21 mouse cellular contexts compared by ENCODE assay signal in the genomic region with DNA sequence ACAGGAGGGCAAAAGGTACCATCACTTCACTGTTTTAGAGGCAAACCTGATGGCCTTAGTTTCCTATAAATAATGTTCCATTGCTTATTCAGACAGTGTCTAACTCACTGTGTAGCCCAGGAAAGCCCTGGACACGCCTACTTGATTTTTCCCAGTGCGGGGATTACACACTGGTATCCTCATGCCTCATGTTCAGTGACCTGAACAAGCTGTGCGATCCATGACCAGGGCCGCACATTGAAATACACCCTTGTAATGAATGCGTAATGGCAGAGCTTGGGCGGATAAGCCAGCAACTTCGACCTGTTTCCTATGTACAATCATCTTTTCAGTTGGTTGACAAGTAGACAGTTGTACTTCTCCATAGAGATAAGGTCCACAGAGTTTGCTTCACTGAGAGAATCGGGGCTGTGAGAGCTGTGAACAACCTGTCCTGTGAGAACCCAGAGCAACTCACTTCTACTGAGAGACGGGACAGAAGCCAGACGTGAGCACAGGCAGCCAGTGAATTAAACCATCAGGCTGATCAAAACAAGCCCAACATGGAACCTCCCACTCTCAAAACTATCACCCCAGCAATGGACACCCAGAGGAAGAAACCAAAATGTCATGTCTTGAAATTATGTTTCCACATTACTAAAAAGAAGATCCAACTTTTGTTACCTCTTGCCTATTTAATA.
A peak's percentile ranks its signal among the peaks of the same experiment; 100 is the strongest.
DNase-seq lines count a peak whose midpoint lies in the region.
"Had no signal": no experiment of that assay in that cellular context is flagged by ENCODE, and none has a peak within 500 bp of the region (broad histone marks: within the 10 kb centered on the region; RNA-seq: fewer than 3 reads in every experiment).

No protein-coding gene starts in this region.

- DNase-seq in layer of hippocampus, adult 9-10 months (ENCODE audit: low spot score), result peak; percentile 29
- no peak for DNase-seq in layer of hippocampus, postnatal 10 days (ENCODE audit: low spot score in 2 of 2)
- peak; percentile 49 to 52 for DNase-seq in kidney, adult 8-10 months
- peak; percentile 46 for DNase-seq in kidney, postnatal 14 days
- DNase-seq in thymus, postnatal 14 days, result no peak
- DNase-seq in lung, postnatal 25 days (ENCODE audit: low spot score), result no peak
- no peak for DNase-seq in urinary bladder, postnatal 4 days (ENCODE audit: low spot score in 2 of 2)
- DNase-seq: adrenal gland, adult 8-10 months; cerebellum, adult 2 months; cerebellum, postnatal 14 days; forebrain, postnatal 0 days; gastrocnemius, postnatal 10 days; heart, postnatal 14 days; layer of hippocampus, postnatal 36 days; left cerebral cortex, postnatal 4 days; liver, postnatal 0 days; midbrain, embryonic 14.5 days; right cerebral cortex, adult 18-20 months; spleen, adult 18-20 months; thymus, adult 2 months; thymus, postnatal 4 days had no signal

Comparison
In these comparisons a context has a peak if more than half of its experiments do, and no peak if none do; other contexts are left out.
1. DNase-seq: peak in layer of hippocampus, adult 9-10 months (single experiment), kidney, adult 8-10 months (2 of 2) and kidney, postnatal 14 days (single experiment); none in layer of hippocampus, postnatal 10 days (0 of 2), thymus, postnatal 14 days (single experiment), lung, postnatal 25 days (single experiment) and urinary bladder, postnatal 4 days (0 of 2).